Mouse (Mus musculus) lung, adult 2 months (tissue): Measurements from ENCODE around the gene Hmgb1.

Source experiments
- CTCF ChIP-seq: fragments of 200-500 bp; IDR thresholded peaks from 2 replicates; pipeline ENCODE4 v1.5.1; 2011; ENCODE audit warnings: mild to moderate bottlenecking, low read length, control low read depth; ENCODE audit not compliant: insufficient read depth
- POLR2A ChIP-seq: fragments of 200-500 bp; IDR thresholded peaks from 2 replicates; pipeline ENCODE4 v1.6.1; 2011; ENCODE audit warnings: low read depth, mild to moderate bottlenecking, control low read depth, low read length, borderline replicate concordance; ENCODE audit errors: extremely low read depth

GRCm38 (mm10) chr5:149119341-149119881 lies 64.9 kb downstream of the Hmgb1 start:
- TF ChIP-seq CTCF (no peak), POLR2A (no peak)
